Mouse (Mus musculus): Measurements from ENCODE around the gene Bhlha9. TPM values are rescaled to one million over a fixed set of nuclear protein-coding genes. Genes with fewer than 3 reads are reported as not detected.

The Bhlha9 gene
- polyA plus RNA-seq, 1 experiment from 2014 or later, result 0.30 TPM

DNA sequence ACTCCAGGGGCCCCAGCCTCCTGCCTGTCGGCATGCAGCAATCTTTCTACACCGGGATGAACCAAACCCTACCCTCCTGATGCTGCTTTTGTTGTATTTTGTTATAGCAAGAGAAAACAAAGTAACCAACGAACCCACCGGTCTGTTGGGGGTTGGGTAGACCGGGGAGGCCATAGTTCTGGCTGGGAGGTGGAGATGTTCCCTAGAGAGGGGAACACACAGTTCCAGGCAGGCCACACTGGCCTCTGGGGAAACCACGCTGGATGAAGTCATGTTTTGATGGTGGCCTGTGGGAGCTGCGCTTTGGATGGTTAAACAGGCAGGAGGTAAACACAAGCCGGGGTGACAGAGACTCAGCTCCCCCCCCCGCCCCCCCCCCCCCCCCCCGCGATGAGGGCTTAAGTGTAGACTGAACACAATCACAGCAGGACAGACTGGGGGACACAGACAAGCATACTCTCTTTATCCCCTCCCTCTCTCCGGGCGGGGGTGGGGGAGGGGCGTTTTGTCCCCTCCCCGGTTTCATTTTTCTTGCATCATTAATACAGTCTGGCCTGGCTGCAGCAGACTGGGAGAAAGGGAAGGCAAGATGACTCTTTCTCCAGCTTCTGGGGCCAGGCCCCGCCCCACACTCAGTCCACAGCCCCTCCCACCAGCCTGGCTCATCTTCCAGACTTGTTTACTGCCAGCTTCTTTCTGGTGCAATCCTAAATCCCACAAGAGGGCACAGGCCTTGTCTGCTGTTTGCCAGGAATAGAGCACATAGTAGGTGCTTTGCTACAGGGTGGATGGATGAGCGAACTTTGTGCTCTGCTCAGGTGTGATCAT lies 37.6 kb downstream of the Bhlha9 start:
- WGBS, result 27% methylated on average over 15 of the region's 17 CpGs
- Histone ChIP-seq H3K36me3 (no peaks in the 10 kb centered on the region), H3K4me2 (peak overlapping the region; percentile 36), H3K4me3 (replicated peaks) (no peak overlapping the region), H3K4me1 (peaks cover 15% of the 10 kb centered on the region), H3K27me3 (no peaks in the 10 kb centered on the region), H3K9ac (no peak overlapping the region), H3K9me3 (replicated peaks) (no peaks in the 10 kb centered on the region), H3K27ac (no peak overlapping the region)
- no peak for ATAC-seq (replicated peaks; ENCODE audit: low FRiP score)

DNA sequence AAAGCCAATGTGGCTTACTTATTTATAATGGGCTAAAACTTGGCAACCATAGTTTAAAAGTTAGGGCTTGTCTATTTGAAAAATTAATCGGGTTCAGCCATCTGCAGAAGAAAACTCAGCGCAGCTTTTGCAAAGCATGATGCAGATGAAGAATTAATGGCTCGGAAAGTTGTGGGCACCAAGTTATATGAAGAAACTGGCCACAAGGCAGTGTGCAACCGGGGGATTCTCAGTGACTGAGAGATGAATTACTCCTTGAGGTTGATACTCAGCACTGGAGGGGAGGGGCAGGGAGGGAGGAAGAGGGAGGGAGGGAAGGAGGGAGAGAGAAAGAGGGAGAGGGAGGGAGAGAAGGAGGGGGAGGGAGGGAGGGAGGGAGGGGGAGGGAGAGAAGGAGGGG lies 44.7 kb downstream of the Bhlha9 start:
- H3K4me2 ChIP-seq, result no peak overlapping the region
- no peak overlapping the region for H3K27ac ChIP-seq
- H3K4me3 ChIP-seq (replicated peaks), result no peak overlapping the region
- no peaks in the 10 kb centered on the region for H3K36me3 ChIP-seq
- H3K27me3 ChIP-seq, result no peaks in the 10 kb centered on the region
- ATAC-seq (replicated peaks; ENCODE audit: low FRiP score), result no peak
- 50% methylated on average over 4 of the region's 4 CpGs for WGBS
- peaks cover 4% of the 10 kb centered on the region; the same call in 1 of the 2 replicates for H3K4me1 ChIP-seq
- no peaks in the 10 kb centered on the region for H3K9me3 ChIP-seq (replicated peaks)
- H3K9ac ChIP-seq, result no peak overlapping the region

Other genes starting within 250 kb of the Bhlha9 start
- 44.2 and 48.3 TPM in 2 replicates for gene Abr, start 50.2 kb upstream of the Bhlha9 start, polyA plus RNA-seq (2015; fragmentation: Nextera tagmentation; extraction: Ambion mirVana)
- 1.2 and 2.1 TPM in 2 replicates for gene Trarg1, start 7.3 kb downstream of the Bhlha9 start, polyA plus RNA-seq (2015; fragmentation: Nextera tagmentation; extraction: Ambion mirVana)
- gene Gosr1, start 91.1 kb downstream of the Bhlha9 start, polyA plus RNA-seq (2015; fragmentation: Nextera tagmentation; extraction: Ambion mirVana), result 26.3 and 31.9 TPM in 2 replicates
- 16.8 and 17.5 TPM in 2 replicates for gene Cpd, start 174.5 kb downstream of the Bhlha9 start, polyA plus RNA-seq (2015; fragmentation: Nextera tagmentation; extraction: Ambion mirVana)
- 1.7 and 2.8 TPM in 2 replicates for gene Tmigd1, start 229.7 kb downstream of the Bhlha9 start, polyA plus RNA-seq (2015; fragmentation: Nextera tagmentation; extraction: Ambion mirVana)

Measured in kidney, embryonic 15.5 days (tissue).